Mouse (Mus musculus): ENCODE results near the gene Arid1b. TPM values are rescaled to one million over a fixed set of nuclear protein-coding genes. Genes with fewer than 3 reads are reported as not detected.

Gene Arid1b
- polyA plus RNA-seq, 1 experiment, result 99.0 TPM

GRCm38 (mm10) chr17:5057944-5058720 lies 64.0 kb downstream of the Arid1b start:
- H3K4me1 ChIP-seq (replicated peaks; ENCODE audit: control insufficient read depth, insufficient read depth, low read length), result peaks cover 55% of the 10 kb centered on the region
- 82% methylated on average over 10 of the region's 10 CpGs for whole genome bisulfite sequencing

GRCm38 (mm10) chr17:5059092-5059601 lies 65.0 kb downstream of the Arid1b start:
- WGBS, result 95% methylated on average over 9 of the region's 9 CpGs
- Histone ChIP-seq H3K27me3 (ENCODE audit: control insufficient read depth, insufficient read depth, low read length) (no peaks in the 10 kb centered on the region), H3K4me1 (replicated peaks; ENCODE audit: control insufficient read depth, insufficient read depth, low read length) (peaks cover 58% of the 10 kb centered on the region), H3K4me3 (ENCODE audit: control insufficient read depth, insufficient read depth, low read length) (no peak overlapping the region), H3K36me3 (ENCODE audit: control insufficient read depth, insufficient read depth, low read length) (no peaks in the 10 kb centered on the region), H3K27ac (ENCODE audit: control insufficient read depth, insufficient read depth, low read length) (no peak overlapping the region)
- DNase-seq, result no peak
- TF ChIP-seq POLR2A (IDR thresholded peaks at IDR 0.05; ENCODE audit: control insufficient read depth, extremely low read depth, insufficient read depth, low read length, poor library complexity), result no peak
- no peak for TF ChIP-seq CTCF (IDR thresholded peaks at IDR 0.05; ENCODE audit: borderline replicate concordance, control insufficient read depth, extremely low read depth, insufficient read depth, low read length, poor library complexity)

More at GRCm38 (mm10) chr17:5057944-5058720, 64.0 kb downstream of the Arid1b start:
- Histone ChIP-seq H3K27me3 (ENCODE audit: control insufficient read depth, insufficient read depth, low read length) (no peaks in the 10 kb centered on the region), H3K27ac (ENCODE audit: control insufficient read depth, insufficient read depth, low read length) (peak overlapping the region; percentile 24; the same call in 1 of the 2 replicates), H3K4me3 (ENCODE audit: control insufficient read depth, insufficient read depth, low read length) (no peak overlapping the region), H3K36me3 (ENCODE audit: control insufficient read depth, insufficient read depth, low read length) (no peaks in the 10 kb centered on the region)
- TF ChIP-seq POLR2A (IDR thresholded peaks at IDR 0.05; ENCODE audit: control insufficient read depth, extremely low read depth, insufficient read depth, low read length, poor library complexity), result no peak
- no peak for TF ChIP-seq CTCF (IDR thresholded peaks at IDR 0.05; ENCODE audit: borderline replicate concordance, control insufficient read depth, extremely low read depth, insufficient read depth, low read length, poor library complexity)
- DNase-seq, result no peak

GRCm38 (mm10) chr17:5060515-5061084 lies 66.5 kb downstream of the Arid1b start:
- peak; percentile 38 for DNase-seq
- Histone ChIP-seq H3K4me1 (replicated peaks; ENCODE audit: control insufficient read depth, insufficient read depth, low read length) (peaks cover 57% of the 10 kb centered on the region), H3K27me3 (ENCODE audit: control insufficient read depth, insufficient read depth, low read length) (no peaks in the 10 kb centered on the region), H3K27ac (ENCODE audit: control insufficient read depth, insufficient read depth, low read length) (peak overlapping the region; percentile 63; the same call in 1 of the 2 replicates), H3K4me3 (ENCODE audit: control insufficient read depth, insufficient read depth, low read length) (no peak overlapping the region), H3K36me3 (ENCODE audit: control insufficient read depth, insufficient read depth, low read length) (no peaks in the 10 kb centered on the region)
- 27% methylated on average over 5 of the region's 5 CpGs for WGBS
- TF ChIP-seq POLR2A (IDR thresholded peaks at IDR 0.05; ENCODE audit: control insufficient read depth, extremely low read depth, insufficient read depth, low read length, poor library complexity), result no peak
- no peak for TF ChIP-seq CTCF (IDR thresholded peaks at IDR 0.05; ENCODE audit: borderline replicate concordance, control insufficient read depth, extremely low read depth, insufficient read depth, low read length, poor library complexity)

- Histone ChIP-seq H3K4me3 (ENCODE audit: control insufficient read depth, insufficient read depth, low read length) (no peak overlapping the region), H3K27ac (ENCODE audit: control insufficient read depth, insufficient read depth, low read length) (no peak overlapping the region), H3K27me3 (ENCODE audit: control insufficient read depth, insufficient read depth, low read length) (no peaks in the 10 kb centered on the region), H3K4me1 (replicated peaks; ENCODE audit: control insufficient read depth, insufficient read depth, low read length) (peaks cover 57% of the 10 kb centered on the region), H3K36me3 (ENCODE audit: control insufficient read depth, insufficient read depth, low read length) (no peaks in the 10 kb centered on the region)
- no peak for DNase-seq
- 80% methylated on average over 3 of the region's 3 CpGs for WGBS
- TF ChIP-seq CTCF (IDR thresholded peaks at IDR 0.05; ENCODE audit: borderline replicate concordance, control insufficient read depth, extremely low read depth, insufficient read depth, low read length, poor library complexity), result no peak
- no peak for TF ChIP-seq POLR2A (IDR thresholded peaks at IDR 0.05; ENCODE audit: control insufficient read depth, extremely low read depth, insufficient read depth, low read length, poor library complexity)
Observed at GRCm38 (mm10) chr17:5061183-5061582, 67.1 kb downstream of the Arid1b start.

GRCm38 (mm10) chr17:5061593-5061992 lies 67.5 kb downstream of the Arid1b start:
- no peaks in the 10 kb centered on the region for H3K27me3 ChIP-seq (ENCODE audit: control insufficient read depth, insufficient read depth, low read length)
- WGBS, result 94% methylated on average over 5 of the region's 5 CpGs
- no peak for DNase-seq
- no peak overlapping the region for H3K27ac ChIP-seq (ENCODE audit: control insufficient read depth, insufficient read depth, low read length)
- peaks cover 60% of the 10 kb centered on the region for H3K4me1 ChIP-seq (replicated peaks; ENCODE audit: control insufficient read depth, insufficient read depth, low read length)
- TF ChIP-seq CTCF (IDR thresholded peaks at IDR 0.05; ENCODE audit: borderline replicate concordance, control insufficient read depth, extremely low read depth, insufficient read depth, low read length, poor library complexity), result no peak
- no peak for TF ChIP-seq POLR2A (IDR thresholded peaks at IDR 0.05; ENCODE audit: control insufficient read depth, extremely low read depth, insufficient read depth, low read length, poor library complexity)
- H3K36me3 ChIP-seq (ENCODE audit: control insufficient read depth, insufficient read depth, low read length), result no peaks in the 10 kb centered on the region
- H3K4me3 ChIP-seq (ENCODE audit: control insufficient read depth, insufficient read depth, low read length), result no peak overlapping the region

GRCm38 (mm10) chr17:5063471-5064176 lies 69.5 kb downstream of the Arid1b start:
- DNase-seq, result no peak
- Histone ChIP-seq H3K36me3 (ENCODE audit: control insufficient read depth, insufficient read depth, low read length) (no peaks in the 10 kb centered on the region), H3K27ac (ENCODE audit: control insufficient read depth, insufficient read depth, low read length) (peak overlapping the region; percentile 22; the same call in 1 of the 2 replicates), H3K27me3 (ENCODE audit: control insufficient read depth, insufficient read depth, low read length) (no peaks in the 10 kb centered on the region), H3K4me3 (ENCODE audit: control insufficient read depth, insufficient read depth, low read length) (no peak overlapping the region), H3K4me1 (replicated peaks; ENCODE audit: control insufficient read depth, insufficient read depth, low read length) (peaks cover 54% of the 10 kb centered on the region)
- WGBS, result 26% methylated on average over 9 of the region's 9 CpGs
- TF ChIP-seq POLR2A (IDR thresholded peaks at IDR 0.05; ENCODE audit: control insufficient read depth, extremely low read depth, insufficient read depth, low read length, poor library complexity) (no peak), CTCF (IDR thresholded peaks at IDR 0.05; ENCODE audit: borderline replicate concordance, control insufficient read depth, extremely low read depth, insufficient read depth, low read length, poor library complexity) (no peak)
